Mouse (Mus musculus): Measurements from ENCODE around the gene Polr3e.

- no peak for TF ChIP-seq POLR2A (IDR thresholded peaks at IDR 0.05; ENCODE audit: control insufficient read depth in 1 of 2, insufficient read depth in 1 of 2, low read depth in 1 of 2, low read length in 2 of 2, poor library complexity in 1 of 2)
- no peak for TF ChIP-seq NRF1 (IDR thresholded peaks at IDR 0.05; ENCODE audit: insufficient read depth, low read depth, low read length, poor library complexity, severe bottlenecking)
- no peak for TF ChIP-seq CTCF (IDR thresholded peaks at IDR 0.05 in 2 of 3, conservative IDR thresholded peaks at IDR 0.05 in 1 of 3; ENCODE audit: control insufficient read depth in 1 of 3, insufficient read depth in 1 of 3, low read depth in 2 of 3, low read length in 3 of 3, poor library complexity in 1 of 3, severe bottlenecking in 1 of 3)
- TF ChIP-seq ZC3H11A (IDR thresholded peaks at IDR 0.05; ENCODE audit: low read depth, low read length): no peak
- no peak for TF ChIP-seq NELFE (IDR thresholded peaks at IDR 0.05; ENCODE audit: low read depth, low read length)
These were observed 15.6 kb downstream of the Polr3e start for GRCm38 (mm10) chr7:120933110-120933509.

All from MEL (cell line).